Mouse (Mus musculus) spleen, adult 10 weeks (tissue): ENCODE measurements around the gene Kdelc2. TPM values are rescaled to one million over a fixed set of nuclear protein-coding genes. Genes with fewer than 3 reads are reported as not detected.

Source experiments
- polyA plus RNA-seq: library from polyadenylated mRNA; stranded (reverse); fragments of 350-450 nt; fragmentation: Illumina TruSeq; extraction: RNeasy Lipid Tissue Mini Kit (QIAGEN cat#74804); gene quantifications from one replicate; pipeline ENCODE4 v1.2.3, GENCODE M21; 2015; ENCODE audit warnings: low replicate concordance; ENCODE audit not compliant: insufficient read depth

The Kdelc2 gene
- polyA plus RNA-seq = 9.8 TPM

GRCm38 (mm10) chr9:53383951-53384866 lies at the start of gene Kdelc2:
Gene Kdelc2 (plus strand): TSS chr9:53384025.

GRCm38 (mm10) chr9:53402291-53402711 lies 18.5 kb downstream of the Kdelc2 start, which contains the start of gene 4930550C14Rik:
Gene 4930550C14Rik (plus strand): TSS chr9:53402325.

Other genes with a start within 250 kb of the Kdelc2 start
- gene Ddx10, start 136.0 kb upstream of the Kdelc2 start, polyA plus RNA-seq = 45.6 TPM
- gene Exph5, start 82.4 kb upstream of the Kdelc2 start, polyA plus RNA-seq = 0.11 TPM
- 1.1 TPM for gene 4930550C14Rik, start 18.3 kb downstream of the Kdelc2 start, polyA plus RNA-seq
- 36.4 TPM for gene Atm, start 152.7 kb downstream of the Kdelc2 start, polyA plus RNA-seq
- gene Npat, start 153.0 kb downstream of the Kdelc2 start, polyA plus RNA-seq = 18.6 TPM
- 43.9 TPM for gene Acat1, start 226.4 kb downstream of the Kdelc2 start, polyA plus RNA-seq